Mouse (Mus musculus) right cerebral cortex, adult 2 months (tissue): ENCODE measurements at regions not wholly inside any gene's neighbourhood (a gene's known extent, or its start where the extent isn't known, plus 50 kb on each side); places are given as distances from the start of the nearest gene placed in this dataset.

Experiments used
- DNase-seq, 2 experiments: peaks; one replicate each; pipeline ENCODE4 v3.0.0; 2021 to 2022; ENCODE audit warnings: low spot score in 2 of 2

- no peak for DNase-seq
These were observed 257.9 kb upstream of the Daam1 start for GRCm38 (mm10) chr12:71572833-71573446.

- DNase-seq: no peak
These were observed 257.4 kb upstream of the Daam1 start for GRCm38 (mm10) chr12:71573456-71573855.

- DNase-seq: no peak
These were observed 256.2 kb upstream of the Daam1 start for GRCm38 (mm10) chr12:71574685-71575084.

DNA sequence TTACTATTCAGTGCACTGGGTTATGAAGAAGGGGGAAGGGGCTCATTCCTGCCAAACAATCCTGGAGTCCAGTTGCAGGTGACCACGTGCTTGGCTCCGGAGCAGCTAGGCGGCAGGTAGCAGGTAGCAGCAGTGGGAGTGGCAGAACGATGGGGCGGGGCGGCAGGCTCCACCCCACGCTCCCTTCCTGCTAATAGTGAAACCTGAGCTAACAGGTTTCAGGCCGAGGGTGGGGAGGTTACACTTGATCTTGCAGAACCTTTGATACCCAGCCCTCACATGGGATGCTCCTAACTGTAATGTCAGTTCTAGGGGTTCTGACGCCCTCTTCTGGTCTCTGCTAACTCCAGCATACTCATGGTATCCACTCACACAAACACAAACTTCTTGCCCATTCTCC is 253.5 kb upstream of the Daam1 start:
- DNase-seq: no peak

GRCm38 (mm10) chr12:71578006-71578405 is 252.9 kb upstream of the Daam1 start:
- DNase-seq: no peak

DNA sequence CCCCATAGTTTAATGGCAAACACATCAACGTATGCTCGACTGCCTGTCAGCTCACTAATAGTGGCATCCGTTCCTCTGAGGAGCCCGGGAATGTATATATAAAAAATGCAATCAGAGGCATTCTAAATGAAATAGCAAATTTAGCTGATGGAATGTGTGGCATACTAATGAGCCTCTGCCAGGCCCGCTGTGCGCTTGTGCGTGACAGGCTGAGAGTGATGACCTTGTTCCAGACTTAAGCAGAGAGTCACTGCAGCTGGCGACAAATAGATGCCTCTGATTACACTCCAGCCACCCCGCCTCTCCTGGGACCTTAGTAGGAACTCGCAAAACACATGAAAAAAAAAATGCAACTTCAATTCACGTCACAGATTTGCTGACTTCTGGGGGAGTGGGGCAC is 252.0 kb upstream of the Daam1 start:
- no peak for DNase-seq

- DNase-seq: no peak
These were observed 250.2 kb upstream of the Daam1 start for GRCm38 (mm10) chr12:71580532-71581290.

GRCm38 (mm10) chr12:71584618-71585017 is 246.3 kb upstream of the Daam1 start:
- DNase-seq: no peak

DNA sequence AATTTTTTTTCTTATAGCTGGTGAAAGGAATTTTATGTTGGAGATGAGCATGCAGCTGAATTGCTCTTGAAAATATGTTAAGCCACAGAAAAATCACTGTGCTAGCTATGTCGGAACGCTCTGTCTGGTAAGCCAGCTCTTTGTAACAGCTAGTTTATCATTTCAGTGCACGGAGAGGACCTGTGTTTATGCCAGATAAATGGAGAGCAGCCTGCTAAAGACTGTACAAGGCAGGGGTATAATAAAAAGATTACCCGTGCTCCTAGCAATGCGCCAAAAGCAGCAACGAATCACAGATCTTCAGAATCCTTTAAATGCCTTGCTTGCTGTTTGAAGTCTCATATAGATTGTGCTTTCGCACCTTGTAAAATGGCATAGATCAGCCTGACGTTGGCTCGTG is 232.2 kb upstream of the Daam1 start:
- DNase-seq: no peak

DNA sequence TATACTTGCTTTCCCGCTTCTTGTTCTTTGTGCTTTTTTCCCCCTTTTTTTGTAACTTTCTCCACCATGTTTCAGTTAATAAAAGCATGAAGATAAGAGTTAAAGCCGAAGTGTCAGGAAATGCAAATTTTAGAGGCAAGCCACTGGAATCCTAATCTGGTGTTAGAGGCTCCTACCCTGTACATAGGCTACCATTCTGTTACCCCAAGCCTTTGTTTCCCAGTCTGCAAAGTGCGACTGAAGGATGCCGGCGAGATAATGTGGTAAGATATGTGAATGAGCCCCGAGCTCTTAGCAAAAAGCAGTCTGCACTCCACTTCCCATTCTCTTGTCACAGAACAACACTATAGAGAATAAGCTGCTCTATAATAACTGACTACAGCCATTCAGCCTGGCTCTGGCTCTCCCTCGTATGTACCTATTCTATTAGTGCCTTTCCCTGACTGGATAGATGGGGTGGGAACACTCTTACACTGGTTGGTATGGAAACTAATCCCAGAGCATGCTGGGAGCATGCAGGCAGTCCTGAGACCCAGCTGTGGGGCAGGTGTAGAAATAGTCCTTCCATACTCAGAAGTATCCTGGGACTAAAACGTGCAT is 229.7 kb upstream of the Daam1 start:
- DNase-seq: no peak

GRCm38 (mm10) chr12:71603136-71603535 is 227.7 kb upstream of the Daam1 start:
- no peak for DNase-seq

DNA sequence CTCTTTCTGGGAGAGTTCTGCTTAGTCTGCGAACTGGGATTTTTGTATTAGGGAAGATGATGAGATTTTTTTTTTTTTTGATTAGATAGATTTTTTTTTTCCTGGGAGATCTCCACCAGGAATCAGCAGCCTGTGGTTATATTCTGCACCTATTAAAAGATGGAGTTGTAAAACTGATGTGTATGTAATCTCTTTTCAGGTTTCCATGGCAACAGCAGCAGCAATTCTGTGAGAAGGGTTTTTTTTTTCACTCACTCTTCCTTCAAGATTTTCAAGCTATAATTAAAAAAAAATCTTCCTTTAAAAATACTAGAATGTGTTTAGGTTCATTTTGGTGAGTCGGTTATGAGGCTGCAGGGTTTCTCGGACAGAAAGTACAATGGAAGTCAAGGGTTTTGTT is 224.5 kb upstream of the Daam1 start:
- DNase-seq: no peak

DNA sequence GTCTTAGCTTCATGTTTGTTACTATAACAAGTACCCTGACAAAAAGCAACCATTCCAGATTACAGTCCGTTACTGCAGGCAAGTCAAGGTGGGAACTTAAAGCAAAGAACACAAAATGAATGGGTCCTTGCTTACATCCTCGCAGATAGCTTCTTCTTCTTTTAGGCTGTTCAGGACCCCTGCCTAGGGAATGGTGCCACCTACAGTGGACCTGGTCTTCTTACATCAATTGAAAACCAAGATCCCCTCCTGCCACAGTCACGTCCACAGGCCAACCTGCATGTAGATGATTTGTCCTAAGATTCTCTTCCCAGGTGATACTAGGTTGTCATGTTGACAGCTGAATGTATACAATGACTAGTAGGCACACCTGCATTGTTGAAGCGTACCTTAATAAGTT is 222.9 kb upstream of the Daam1 start:
- no peak for DNase-seq

GRCm38 (mm10) chr12:71613326-71613725 is 217.6 kb upstream of the Daam1 start:
- no peak for DNase-seq

- DNase-seq: no peak
These were observed 215.9 kb upstream of the Daam1 start for GRCm38 (mm10) chr12:71614945-71615344.

DNA sequence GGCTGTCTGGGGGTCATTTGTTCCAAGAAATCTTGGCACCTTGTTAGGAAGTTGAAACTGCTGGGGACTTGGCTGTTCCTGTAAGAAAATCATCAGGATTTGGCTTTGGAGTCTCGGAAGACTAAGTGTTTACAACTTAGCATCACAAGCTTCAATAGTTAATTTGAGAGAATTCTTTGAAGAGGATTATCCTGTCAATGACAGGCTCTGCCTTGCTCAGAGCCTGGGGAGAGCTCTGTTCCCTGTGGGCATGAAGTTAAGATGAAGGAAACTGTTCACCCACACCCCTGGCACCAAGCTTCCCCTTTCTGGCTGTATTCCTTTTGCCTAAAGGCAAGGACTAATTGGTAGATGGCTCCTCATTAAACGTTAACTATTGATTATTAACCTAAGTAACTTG is 215.5 kb upstream of the Daam1 start:
- no peak for DNase-seq

- DNase-seq: no peak
These were observed 214.8 kb upstream of the Daam1 start for GRCm38 (mm10) chr12:71616121-71616520.

- DNase-seq: no peak
These were observed 212.4 kb upstream of the Daam1 start for GRCm38 (mm10) chr12:71618466-71618865.

DNA sequence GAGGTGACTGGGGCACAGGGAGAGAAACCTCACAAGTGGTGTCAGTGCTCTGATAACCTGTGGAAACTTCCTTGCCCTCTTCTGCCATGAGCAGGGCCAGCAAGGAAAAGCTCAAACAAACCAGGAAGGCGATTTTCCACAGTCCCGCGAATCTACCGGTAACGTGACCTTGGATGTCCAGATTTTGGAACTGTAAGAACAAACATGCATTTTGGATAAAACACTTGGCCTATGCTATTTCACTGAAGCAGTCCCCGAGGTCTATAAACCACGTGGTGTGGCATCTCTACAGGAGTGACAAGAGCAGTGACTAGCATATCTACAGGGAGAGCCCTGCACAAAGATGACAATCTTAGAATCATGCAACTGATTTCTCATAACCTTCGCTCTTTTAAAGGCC is 211.9 kb upstream of the Daam1 start:
- no peak for DNase-seq

- DNase-seq: no peak
These were observed 211.3 kb upstream of the Daam1 start for GRCm38 (mm10) chr12:71619561-71619960.

DNA sequence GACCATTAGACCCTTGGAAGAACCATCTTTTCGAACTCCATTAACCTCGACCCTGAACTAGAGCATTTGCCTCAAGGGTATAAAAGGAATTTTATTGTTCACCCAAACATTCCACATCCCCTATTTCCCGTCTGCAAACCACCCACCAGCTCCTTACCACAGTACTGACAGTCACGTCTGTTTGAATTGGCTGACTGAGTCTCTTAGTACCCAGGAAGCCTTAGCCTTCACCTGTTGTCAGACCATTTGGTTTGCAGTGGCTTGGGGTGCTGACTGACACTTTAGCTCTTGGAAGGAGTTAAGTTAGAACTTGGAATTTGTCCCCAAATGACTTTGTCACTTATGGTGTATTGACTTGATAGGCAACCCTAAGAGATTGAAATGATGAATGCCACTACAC is 209.3 kb upstream of the Daam1 start:
- DNase-seq: no peak

DNA sequence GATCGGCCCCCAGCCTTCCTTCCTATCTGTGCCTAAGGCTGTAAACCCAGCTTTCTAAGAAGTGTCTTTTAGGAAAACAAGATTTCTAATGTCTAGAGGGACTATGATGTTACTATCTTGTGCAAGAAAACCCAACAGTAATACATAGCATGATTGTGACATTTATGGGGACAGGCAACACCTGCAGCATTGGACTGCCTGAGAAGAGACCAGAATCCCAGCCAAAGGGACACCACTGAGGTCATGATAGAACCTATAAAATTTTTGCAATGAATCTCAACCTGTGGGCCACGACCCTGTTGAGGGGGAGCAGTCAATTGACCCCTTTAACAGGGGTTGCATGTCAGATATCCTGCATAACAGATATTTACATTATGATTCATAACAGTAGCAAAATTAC is 208.1 kb upstream of the Daam1 start:
- no peak for DNase-seq

GRCm38 (mm10) chr12:71623271-71623670 is 207.6 kb upstream of the Daam1 start:
- no peak for DNase-seq
